Mouse (Mus musculus) CH12.LX (cell line): Measurements from ENCODE around the gene Tas1r1.

ENCODE experiments used
- CTCF ChIP-seq, 2 experiments: IDR thresholded peaks in 1 of 2; conservative IDR thresholded peaks in 1 of 2; 2 replicates each; pipeline ENCODE4 v1.5.1; 2011 to 2012; ENCODE audit warnings: low read depth in 2 of 2, low read length in 2 of 2, improper control_type of control experiment in 1 of 2, inconsistent platforms in 1 of 2, mild to moderate bottlenecking in 1 of 2, moderate library complexity in 1 of 2
- MAZ ChIP-seq: IDR thresholded peaks from 2 replicates; pipeline ENCODE4 v1.6.1; 2012; ENCODE audit warnings: low read depth, mild to moderate bottlenecking, inconsistent platforms, low read length, improper control_type of control experiment, moderate library complexity

DNA sequence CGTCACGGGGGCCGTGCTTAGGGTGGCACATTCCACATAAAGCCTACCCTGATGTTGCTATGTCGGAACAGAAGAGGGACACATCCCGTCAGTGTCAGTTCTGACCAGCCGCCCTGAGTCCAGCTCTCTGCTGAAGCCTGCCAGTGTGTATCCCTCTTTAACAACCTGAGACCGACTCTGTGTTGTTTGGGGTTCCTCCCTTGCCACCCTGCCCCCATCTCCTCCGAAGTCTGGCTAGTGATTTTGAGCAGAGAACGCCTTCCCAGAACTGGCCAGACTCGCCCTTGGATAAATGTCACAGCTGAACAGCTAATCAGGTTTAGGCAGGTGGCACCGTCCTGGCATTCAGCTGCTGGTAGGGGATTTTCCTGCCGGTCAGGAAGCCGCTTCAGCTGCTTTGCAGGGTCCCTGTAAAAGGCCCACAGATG is 27.6 kb downstream of the Tas1r1 start:
- no peak for TF ChIP-seq MAZ
- TF ChIP-seq CTCF (conservative IDR thresholded peaks at IDR 0.05 in 1 of 2, IDR thresholded peaks at IDR 0.05 in 1 of 2; ENCODE audit: low read depth in 2 of 2, low read length in 2 of 2), result no peak
